Mouse (Mus musculus) heart, postnatal 0 days (tissue): ENCODE data around the gene Prrc2a.

Experiments used
- CTCF ChIP-seq: IDR thresholded peaks from 2 replicates; pipeline ENCODE4 v1.5.1; 2016; ENCODE audit warnings: antibody characterized with exemption, control low read depth, low read depth
- EP300 ChIP-seq: IDR thresholded peaks from 2 replicates; pipeline ENCODE4 v1.6.1; 2016; ENCODE audit warnings: antibody characterized with exemption, low read depth

- TF ChIP-seq CTCF = no peak
- TF ChIP-seq EP300 = no peak
Observed at GRCm38 (mm10) chr17:35125578-35125977, 39.1 kb downstream of the Prrc2a start.
